Mouse (Mus musculus): ENCODE measurements around the gene Galnt17.

DNA sequence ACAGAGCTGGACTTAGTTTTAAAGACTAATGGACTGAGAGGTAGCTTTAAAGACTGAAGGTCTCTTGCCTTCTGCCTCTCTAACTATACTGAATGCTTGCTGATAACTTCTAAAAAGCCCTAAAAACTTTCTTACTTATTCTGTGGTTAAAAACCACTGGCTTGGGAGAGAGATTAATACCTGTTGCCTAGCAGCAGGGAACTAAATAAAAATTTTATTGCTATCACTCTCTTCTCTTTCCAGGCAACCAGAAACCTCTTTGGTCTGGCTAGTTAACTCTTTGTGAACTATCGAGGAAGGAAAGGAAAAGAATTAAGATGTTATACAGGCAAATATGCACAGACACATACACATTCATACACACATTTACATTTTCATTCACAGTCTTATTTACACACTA lies 377.3 kb downstream of the Galnt17 start:
- TF ChIP-seq CTCF (IDR thresholded peaks at IDR 0.05; ENCODE audit: low read depth, low read length) (no peak), POLR2A (IDR thresholded peaks at IDR 0.05; ENCODE audit: extremely low read depth, insufficient read depth, low read length) (no peak)

All from liver, adult 2 months (tissue).